Mouse (Mus musculus) ES-E14 (cell line): ENCODE measurements at regions not wholly inside any gene's neighbourhood (a gene's known extent, or its start where the extent isn't known, plus 50 kb on each side); places are given as distances from the start of the nearest gene placed in this dataset.

Source experiments
- CHD2 ChIP-seq: IDR thresholded peaks from 2 replicates; pipeline ENCODE4 v1.6.1; 2014; ENCODE audit warnings: mild to moderate bottlenecking, low read depth, low read length, inconsistent platforms
- HCFC1 ChIP-seq: IDR thresholded peaks from 2 replicates; pipeline ENCODE4 v1.6.1; 2012; ENCODE audit warnings: low read length, inconsistent platforms, borderline replicate concordance; ENCODE audit not compliant: insufficient read depth
- MAFK ChIP-seq: IDR thresholded peaks from 2 replicates; pipeline ENCODE4 v1.6.1; 2014; ENCODE audit warnings: mild to moderate bottlenecking, low read depth, low read length, inconsistent platforms; ENCODE audit not compliant: insufficient read depth
- ZC3H11A ChIP-seq: IDR thresholded peaks from 2 replicates; pipeline ENCODE4 v1.6.1; 2012; ENCODE audit warnings: low read depth, mild to moderate bottlenecking, inconsistent platforms, low read length, borderline replicate concordance
- ZNF384 ChIP-seq: IDR thresholded peaks from 2 replicates; pipeline ENCODE4 v1.6.1; 2012; ENCODE audit warnings: low read depth, low read length, inconsistent platforms

- TF ChIP-seq ZNF384, result no peak
- TF ChIP-seq CHD2, result no peak
- TF ChIP-seq HCFC1, result no peak
- TF ChIP-seq MAFK, result no peak
- TF ChIP-seq ZC3H11A, result no peak
These were observed 926.1 kb upstream of the Tenm3 start for GRCm38 (mm10) chr8:49769829-49770228.
